32 mouse cellular contexts compared by ENCODE assay signal in the genomic region with DNA sequence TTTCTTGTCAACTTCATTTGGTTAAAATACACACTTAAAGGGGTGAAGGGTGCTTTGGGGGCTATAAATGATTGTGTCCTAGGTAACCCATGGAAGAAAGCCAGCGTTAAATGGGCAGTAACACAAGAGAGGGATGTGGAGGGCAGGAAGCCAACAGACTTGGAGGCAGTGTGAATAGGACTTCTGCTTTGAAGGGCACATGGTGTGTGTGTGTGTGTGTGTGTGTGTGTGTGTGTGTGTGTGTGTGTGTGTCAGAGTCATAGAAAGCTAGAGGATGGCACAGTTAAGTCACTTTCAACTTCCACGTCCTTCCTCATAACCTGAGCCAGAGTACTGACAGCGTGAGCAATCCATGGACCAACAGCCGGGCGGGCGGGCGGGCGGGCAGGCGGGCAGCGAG. TPM values are rescaled to one million over a fixed set of nuclear protein-coding genes. Genes with fewer than 3 reads are reported as not detected.
DNase-seq lines count a peak whose midpoint lies in the region; ATAC-seq and TF ChIP-seq lines count a peak whose summit lies in the region.
"Had no signal": no experiment of that assay in that cellular context is flagged by ENCODE, and none has a peak within 500 bp of the region (broad histone marks: within the 10 kb centered on the region; RNA-seq: fewer than 3 reads in every experiment).

No protein-coding gene starts in this region.

- H3K27ac ChIP-seq in heart, postnatal 0 days (ENCODE audit: low read depth): no peak overlapping the region
- H3K27ac ChIP-seq in midbrain, postnatal 0 days (ENCODE audit: low read depth, low read length): no peak overlapping the region
- H3K27ac ChIP-seq in midbrain, embryonic 16.5 days (ENCODE audit: low read length): no peak overlapping the region
- H3K27ac ChIP-seq in neural tube, embryonic 14.5 days (ENCODE audit: low read depth, low read length): no peak overlapping the region
- H3K27ac ChIP-seq: embryonic facial prominence, embryonic 13.5 days; forebrain, embryonic 12.5 days; heart, embryonic 13.5 days; layer of hippocampus, adult 2 months; limb, embryonic 12.5 days had no signal

- no peak for DNase-seq in heart, postnatal 0 days (ENCODE audit: low spot score)
- no peak for DNase-seq in heart, adult 11 months
- peak; percentile 30 for DNase-seq in left cerebral cortex, postnatal 4 days
- no peak for DNase-seq in left cerebral cortex, postnatal 10 days (ENCODE audit: extremely low spot score in 1 of 2, low spot score in 2 of 2)
- peak; percentile 73 for DNase-seq in midbrain, postnatal 0 days (ENCODE audit: low spot score)
- no peak for DNase-seq in urinary bladder, adult 2 months (ENCODE audit: low spot score)
- DNase-seq: B cell, adult 2 months; cerebellum, adult 18-20 months; cerebellum, postnatal 36 days; embryo, embryonic 11 days; kidney, adult 9 months; kidney, postnatal 14 days; liver, postnatal 0 days; right cerebral cortex, postnatal 14 days; spleen, adult 18-20 months had no signal

- no peaks in the 10 kb centered on the region for H3K9me3 ChIP-seq in heart, postnatal 0 days (replicated peaks; ENCODE audit: control insufficient read depth, low read length)
- H3K9me3 ChIP-seq in midbrain, postnatal 0 days (ENCODE audit: low read length): no peaks in the 10 kb centered on the region
- no peaks in the 10 kb centered on the region for H3K9me3 ChIP-seq in midbrain, embryonic 16.5 days (replicated peaks; ENCODE audit: control insufficient read depth, low read length, poor library complexity, severe bottlenecking)
- H3K9me3 ChIP-seq in neural tube, embryonic 14.5 days (ENCODE audit: control insufficient read depth, low read length): no peaks in the 10 kb centered on the region
- H3K9me3 ChIP-seq: embryonic facial prominence, embryonic 13.5 days; forebrain, embryonic 12.5 days; heart, embryonic 13.5 days; limb, embryonic 12.5 days had no signal

- H3K4me2 ChIP-seq in heart, postnatal 0 days (ENCODE audit: low read depth, low read length): no peak overlapping the region
- H3K4me2 ChIP-seq in midbrain, postnatal 0 days (ENCODE audit: low read depth, low read length, poor library complexity, severe bottlenecking): no peak overlapping the region
- H3K4me2 ChIP-seq in midbrain, embryonic 16.5 days (ENCODE audit: low read length): no peak overlapping the region
- H3K4me2 ChIP-seq in neural tube, embryonic 14.5 days (ENCODE audit: low read depth, low read length): no peak overlapping the region
- H3K4me2 ChIP-seq: embryonic facial prominence, embryonic 13.5 days; forebrain, embryonic 12.5 days; heart, embryonic 13.5 days; limb, embryonic 12.5 days; liver, embryonic 11.5 days; midbrain, embryonic 11.5 days had no signal

- no peak; the same call in 1 of the 2 replicates for TF ChIP-seq CTCF in heart, postnatal 0 days (IDR thresholded peaks at IDR 0.05; ENCODE audit: low read depth)
- TF ChIP-seq CTCF in midbrain, postnatal 0 days (IDR thresholded peaks at IDR 0.05): no peak

- no peaks in the 10 kb centered on the region; the same call in 1 of the 2 replicates for H3K36me3 ChIP-seq in heart, postnatal 0 days (replicated peaks; ENCODE audit: control insufficient read depth, insufficient read depth, low read length)
- H3K36me3 ChIP-seq in midbrain, postnatal 0 days (ENCODE audit: insufficient read depth, low read length): peaks cover 4% of the 10 kb centered on the region
- H3K36me3 ChIP-seq in midbrain, embryonic 16.5 days (ENCODE audit: control insufficient read depth, insufficient read depth, low read length): no peaks in the 10 kb centered on the region; the same call in none of the 2 replicates
- H3K36me3 ChIP-seq in neural tube, embryonic 14.5 days (ENCODE audit: control insufficient read depth, insufficient read depth, low read length): peaks cover 8% of the 10 kb centered on the region; the same call in 1 of the 2 replicates

- intact Hi-C loops in left cerebral cortex, postnatal 4 days (cut with DNase I): no loop called here
- intact Hi-C loops in left cerebral cortex, postnatal 10 days (cut with DNase I): no loop called here

- no peak overlapping the region for H3K4me3 ChIP-seq in heart, postnatal 0 days (ENCODE audit: low read depth, low read length)
- H3K4me3 ChIP-seq in midbrain, postnatal 0 days (ENCODE audit: low read depth, low read length): no peak overlapping the region
- H3K4me3 ChIP-seq in midbrain, embryonic 16.5 days (ENCODE audit: low read depth, low read length): no peak overlapping the region
- no peak overlapping the region for H3K4me3 ChIP-seq in neural tube, embryonic 14.5 days (ENCODE audit: low read depth, low read length)
- H3K4me3 ChIP-seq: embryonic facial prominence, embryonic 13.5 days; erythroblast, embryonic 14.5 days; forebrain, embryonic 12.5 days; heart, embryonic 13.5 days; layer of hippocampus, adult 2 months; limb, embryonic 12.5 days had no signal

- H3K27me3 ChIP-seq in heart, postnatal 0 days (ENCODE audit: control insufficient read depth, insufficient read depth, low read length): no peaks in the 10 kb centered on the region
- no peaks in the 10 kb centered on the region for H3K27me3 ChIP-seq in midbrain, postnatal 0 days (ENCODE audit: insufficient read depth, low read length)
- H3K27me3 ChIP-seq in midbrain, embryonic 16.5 days (ENCODE audit: control insufficient read depth, insufficient read depth, low read depth, low read length): no peaks in the 10 kb centered on the region
- H3K27me3 ChIP-seq in neural tube, embryonic 14.5 days (ENCODE audit: control insufficient read depth, insufficient read depth, low read length): no peaks in the 10 kb centered on the region
- H3K27me3 ChIP-seq: CH12.LX; embryonic facial prominence, embryonic 13.5 days; forebrain, embryonic 12.5 days; heart, embryonic 13.5 days; limb, embryonic 12.5 days; Patski had no signal

- no peak for TF ChIP-seq EP300 in heart, postnatal 0 days (IDR thresholded peaks at IDR 0.05; ENCODE audit: low read depth)

- ATAC-seq in heart, postnatal 0 days (ENCODE audit: insufficient read depth, low read depth): peak; percentile 53
- no peak for ATAC-seq in midbrain, postnatal 0 days (ENCODE audit: low FRiP score)
- no peak for ATAC-seq in midbrain, embryonic 16.5 days
- peak; percentile 67; the same call in 1 of the 2 replicates for ATAC-seq in neural tube, embryonic 14.5 days (ENCODE audit: low read depth)
- ATAC-seq: intestine, embryonic 16.5 days; liver, postnatal 0 days; Patski had no signal

- 75% methylated on average over 10 of the region's 10 CpGs for WGBS in heart, postnatal 0 days
- 79% methylated on average over 10 of the region's 10 CpGs for WGBS in midbrain, postnatal 0 days
- 88% methylated on average over 6 of the region's 10 CpGs for WGBS in midbrain, embryonic 16.5 days
- 78% methylated on average over 10 of the region's 10 CpGs for WGBS in neural tube, embryonic 14.5 days

- no peaks in the 10 kb centered on the region for H3K4me1 ChIP-seq in heart, postnatal 0 days (ENCODE audit: control insufficient read depth, insufficient read depth)
- H3K4me1 ChIP-seq in midbrain, postnatal 0 days (ENCODE audit: insufficient read depth, low read length): no peaks in the 10 kb centered on the region
- H3K4me1 ChIP-seq in midbrain, embryonic 16.5 days (ENCODE audit: control insufficient read depth, insufficient read depth, low read length): no peaks in the 10 kb centered on the region
- no peaks in the 10 kb centered on the region for H3K4me1 ChIP-seq in neural tube, embryonic 14.5 days (ENCODE audit: control insufficient read depth, insufficient read depth, low read length)
- H3K4me1 ChIP-seq: embryonic facial prominence, embryonic 13.5 days; forebrain, embryonic 12.5 days had no signal

- no peak overlapping the region for H3K9ac ChIP-seq in heart, postnatal 0 days (replicated peaks; ENCODE audit: low read depth, low read length)
- no peak overlapping the region for H3K9ac ChIP-seq in midbrain, postnatal 0 days (replicated peaks; ENCODE audit: low read length, poor library complexity, severe bottlenecking)
- H3K9ac ChIP-seq in midbrain, embryonic 16.5 days (ENCODE audit: low read depth, low read length): no peak overlapping the region
- H3K9ac ChIP-seq in neural tube, embryonic 14.5 days (replicated peaks; ENCODE audit: low read depth, low read length): no peak overlapping the region
- H3K9ac ChIP-seq: embryonic facial prominence, embryonic 13.5 days; forebrain, embryonic 12.5 days; heart, embryonic 13.5 days; limb, embryonic 12.5 days; liver, postnatal 0 days had no signal

RNA-seq across cellular contexts. Expression of a gene that starts 26.0 kb away (rescaled TPM):
- total RNA-seq in heart, postnatal 0 days (2014; rRNA removed; ENCODE audit: low replicate concordance): 3.4 and 3.9 TPM in 2 replicates
- 1.0 and 1.2 TPM in 2 replicates for polyA plus RNA-seq in heart, postnatal 0 days (2015; fragmentation: Nextera tagmentation; extraction: Ambion mirVana)
- 10 to 100 TPM; 68.3 to 70.8 TPM for total RNA-seq in left cerebral cortex, postnatal 4 days (2021)
- 100 to 1,000 TPM; 113 to 117 TPM for total RNA-seq in left cerebral cortex, postnatal 10 days (2021)
- total RNA-seq in midbrain, postnatal 0 days (2014; rRNA removed): 123 and 128 TPM in 2 replicates
- polyA plus RNA-seq in midbrain, postnatal 0 days (2015; fragmentation: Nextera tagmentation; extraction: Ambion mirVana): 49.2 and 56.3 TPM in 2 replicates
- polyA plus RNA-seq in midbrain, embryonic 16.5 days (2015; fragmentation: Nextera tagmentation; extraction: Ambion mirVana): 15.6 and 22.9 TPM in 2 replicates
- polyA plus RNA-seq in neural tube, embryonic 14.5 days (2014; fragmentation: Nextera tagmentation; extraction: Ambion mirVana): 20.7 and 33.0 TPM in 2 replicates
- 0.46 and 0.47 TPM in 2 replicates for polyA plus RNA-seq in urinary bladder, adult 2 months (2012; rRNA removed)
- total RNA-seq: G1E; hematopoietic stem cell, adult 5-6 weeks; megakaryocyte progenitor cell, adult 5-6 weeks; neutrophil, adult 5-6 weeks had no signal
- polyA plus RNA-seq: G1E; liver, postnatal 0 days had no signal

RNA-seq across cellular contexts. Expression of a gene that starts 51.8 kb away (rescaled TPM):
- 0.04 and 1.7 TPM in 2 replicates for total RNA-seq in heart, postnatal 0 days (2014; rRNA removed; ENCODE audit: low replicate concordance)
- polyA plus RNA-seq in heart, postnatal 0 days (2015; fragmentation: Nextera tagmentation; extraction: Ambion mirVana): 0.20 and 0.25 TPM in 2 replicates
- total RNA-seq in left cerebral cortex, postnatal 4 days (2021): under 1 TPM in 1 of 2 experiments, not detected in 1; 0.26 TPM
- total RNA-seq in left cerebral cortex, postnatal 10 days (2021): 1 to 10 TPM in 1 of 2 experiments, under 1 TPM in 1; 0.49 to 1.3 TPM
- 0.22 and 0.90 TPM in 2 replicates for total RNA-seq in midbrain, postnatal 0 days (2014; rRNA removed)
- polyA plus RNA-seq in midbrain, postnatal 0 days (2015; fragmentation: Nextera tagmentation; extraction: Ambion mirVana): 0.21 and 0.37 TPM in 2 replicates
- polyA plus RNA-seq in midbrain, embryonic 16.5 days (2015; fragmentation: Nextera tagmentation; extraction: Ambion mirVana): not detected in 2 replicates
- 0.13 TPM in 1 of 2 replicates, not detected in the other for polyA plus RNA-seq in neural tube, embryonic 14.5 days (2014; fragmentation: Nextera tagmentation; extraction: Ambion mirVana)
- polyA plus RNA-seq in urinary bladder, adult 2 months (2012; rRNA removed): 5.1 and 5.5 TPM in 2 replicates
- polyA plus RNA-seq: erythroblast, embryonic 14.5 days; forebrain, embryonic 12.5 days; liver, postnatal 0 days had no signal

Comparison
In these comparisons a context has a peak if more than half of its experiments do, and no peak if none do; other contexts are left out.
1. DNase-seq: peak in left cerebral cortex, postnatal 4 days (single experiment) and midbrain, postnatal 0 days (single experiment); none in heart, postnatal 0 days (single experiment), heart, adult 11 months (single experiment), left cerebral cortex, postnatal 10 days (0 of 2) and urinary bladder, adult 2 months (single experiment).
2. ATAC-seq: peak in heart, postnatal 0 days (single experiment) and neural tube, embryonic 14.5 days (single experiment); none in midbrain, postnatal 0 days (single experiment) and midbrain, embryonic 16.5 days (single experiment).